Mouse (Mus musculus) adipose tissue, adult 10 weeks (tissue): ENCODE data around the gene Olfr406. TPM values are rescaled to one million over a fixed set of nuclear protein-coding genes. Genes with fewer than 3 reads are reported as not detected.

Experiments used
- polyA plus RNA-seq: library from polyadenylated mRNA; stranded (reverse); fragments of 350-450 nt; fragmentation: Illumina TruSeq; extraction: RNeasy Lipid Tissue Mini Kit (QIAGEN cat#74804); gene quantifications from one replicate; pipeline ENCODE4 v1.2.3, GENCODE M21; 2014; ENCODE audit warnings: low read depth, low replicate concordance

Gene Olfr406
- not detected for polyA plus RNA-seq

GRCm38 (mm10) chr11:74259508-74259907 is at the start of gene Olfr406:
Gene Olfr406, plus strand, starts transcription at chr11:74259808.

GRCm38 (mm10) chr11:74211279-74211678 is 48.3 kb upstream of the Olfr406 start, which contains the start of gene Olfr43:
Gene Olfr43, minus strand, starts transcription at chr11:74211379.

GRCm38 (mm10) chr11:74283436-74283835 is 23.8 kb downstream of the Olfr406 start, which contains the start of gene Olfr59:
Gene Olfr59, plus strand, starts transcription at chr11:74283736.

Other genes with a start within 250 kb of the Olfr406 start
- gene Olfr139, start 203.3 kb upstream of the Olfr406 start, polyA plus RNA-seq, result not detected
- not detected for gene Olfr399, start 203.2 kb upstream of the Olfr406 start, polyA plus RNA-seq
- not detected for gene Zfp616, start 189.9 kb upstream of the Olfr406 start, polyA plus RNA-seq
- gene Olfr401, start 146.1 kb upstream of the Olfr406 start, polyA plus RNA-seq, result not detected
- not detected for gene Olfr402, start 106.3 kb upstream of the Olfr406 start, polyA plus RNA-seq
- not detected for gene Olfr403, start 73.6 kb upstream of the Olfr406 start, polyA plus RNA-seq
- gene Olfr43, start 48.4 kb upstream of the Olfr406 start, polyA plus RNA-seq, result not detected
- not detected for gene Olfr59, start 23.9 kb downstream of the Olfr406 start, polyA plus RNA-seq
- not detected for gene Olfr410, start 78.2 kb downstream of the Olfr406 start, polyA plus RNA-seq
- gene Olfr411, start 92.8 kb downstream of the Olfr406 start, polyA plus RNA-seq, result not detected
- not detected for gene Olfr412, start 102.3 kb downstream of the Olfr406 start, polyA plus RNA-seq